Mouse (Mus musculus) gastrocnemius, postnatal 10 days (tissue): ENCODE measurements around the gene Smtnl2. TPM values are rescaled to one million over a fixed set of nuclear protein-coding genes. Genes with fewer than 3 reads are reported as not detected.
"Not testable (repeated sequence)": the region's sequence is repeated elsewhere in the genome, so short reads cannot be mapped to it uniquely, and the experiment has no call there.

Experiments
- DNase-seq: peaks from one replicate; pipeline ENCODE4 v3.0.0; 2021; ENCODE audit warnings: mixed read lengths
- microRNA-seq, 2 experiments: library from miRNA; unstranded; fragments of <30 nt; microRNA quantifications; one replicate each; pipeline ENCODE4 v1.2.0; 2021
- total RNA-seq, 2 experiments: library from RNA; stranded (reverse); gene quantifications; 2 replicates each; pipeline ENCODE4 v1.2.3; 2021

The Smtnl2 gene
- total RNA-seq, 2 experiments from 2014 or later: 145 to 153 TPM

DNA sequence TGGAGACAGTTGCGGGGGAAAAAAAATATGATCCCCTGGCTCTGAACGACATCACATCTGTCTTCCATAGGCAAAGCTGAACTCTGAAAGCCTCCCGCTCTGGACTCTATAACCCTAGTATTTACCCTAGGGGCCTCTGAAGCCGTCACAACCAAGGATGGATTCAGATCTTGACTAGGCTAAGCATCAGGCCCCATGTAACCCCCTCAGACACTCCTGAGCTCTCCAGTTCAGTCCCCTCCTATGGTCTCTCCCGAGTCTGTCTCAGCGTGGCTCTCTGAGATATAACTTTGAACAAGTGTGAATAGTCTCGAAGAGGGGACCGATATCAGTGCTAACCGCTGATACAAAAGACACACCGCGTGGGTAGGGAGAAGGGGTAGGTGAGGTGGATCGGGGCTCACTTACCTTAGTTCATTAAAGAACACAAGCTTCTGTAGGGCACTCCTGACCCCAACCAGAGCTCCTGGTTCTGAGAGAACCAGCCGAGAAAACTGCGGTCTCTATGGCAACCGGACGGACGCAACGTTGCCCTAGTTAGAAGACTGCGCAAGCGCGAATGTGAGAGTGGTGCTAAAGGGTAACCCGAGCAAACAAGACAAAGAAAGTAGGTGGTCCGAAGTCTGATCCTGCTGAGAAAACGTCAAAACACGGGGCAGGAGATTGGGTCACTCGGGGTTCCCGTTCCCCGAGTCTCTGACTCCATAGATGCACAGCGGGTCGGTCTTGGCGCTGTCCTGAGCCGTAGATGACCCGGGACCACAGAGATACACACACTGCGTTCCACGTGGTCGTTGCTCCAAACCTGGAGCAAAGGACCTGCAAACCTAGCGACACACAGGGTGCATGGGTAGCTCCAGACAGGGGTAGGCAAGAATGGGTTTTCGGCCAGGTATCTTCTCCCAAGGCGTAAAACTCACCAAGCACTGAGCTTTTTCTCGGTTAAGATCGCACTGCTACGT, 49.8 kb downstream of the Smtnl2 start:
- peak; percentile 60 for DNase-seq

DNA sequence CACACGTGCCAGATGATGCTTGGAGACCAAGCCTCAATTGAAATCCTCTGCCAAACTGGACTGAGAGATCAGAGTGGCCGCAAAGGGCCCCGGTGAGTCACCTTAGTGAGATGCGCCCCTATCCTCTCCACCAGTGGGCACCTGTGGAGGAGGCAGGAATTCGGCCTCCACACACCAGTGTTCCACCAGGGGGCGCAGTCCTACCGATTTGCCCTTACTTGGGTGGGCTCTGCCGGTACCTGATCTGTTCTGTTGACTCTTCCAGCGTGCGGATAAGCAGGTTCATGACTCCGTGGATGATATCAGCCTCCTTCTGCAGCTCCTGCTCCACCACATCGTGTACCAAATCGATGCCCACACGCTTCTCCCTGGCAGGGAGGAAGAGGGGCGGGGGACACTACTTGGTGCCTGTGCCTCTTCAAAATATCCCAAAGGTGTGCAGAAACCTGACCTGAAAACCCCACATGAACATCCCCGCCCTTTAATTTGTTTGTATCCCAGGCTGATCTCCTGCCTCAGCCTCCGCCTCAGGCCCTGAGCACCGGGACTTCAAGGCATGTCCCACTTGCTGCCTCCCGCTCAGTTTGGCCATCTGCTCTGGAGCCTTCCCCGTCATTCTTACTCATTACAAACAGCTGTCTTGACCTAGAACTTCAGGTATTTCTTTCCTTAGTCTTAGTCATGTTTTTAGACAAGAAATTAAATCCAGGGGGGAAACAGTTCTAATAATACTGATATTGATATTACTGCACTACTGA, 56.4 kb downstream of the Smtnl2 start:
- DNase-seq: peak; percentile 86

DNA sequence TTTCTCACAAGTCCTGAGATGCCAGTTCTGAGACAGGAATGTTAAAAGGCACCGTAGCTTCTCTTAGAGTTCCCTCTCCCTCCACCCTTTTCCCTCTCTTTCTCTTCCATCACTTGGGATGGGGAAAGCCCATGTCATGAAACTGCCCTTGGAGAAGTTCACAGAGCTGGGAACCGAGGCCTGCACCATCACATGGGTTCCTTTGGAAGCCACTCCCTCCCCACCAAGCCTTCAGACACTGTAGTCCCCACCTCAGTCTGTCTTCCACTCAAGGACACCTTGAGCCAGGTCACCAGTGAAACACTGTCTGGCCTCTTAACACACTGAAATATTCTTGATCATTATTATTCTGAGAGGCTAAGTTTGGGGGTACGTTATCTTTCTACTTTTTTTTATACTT, 58.3 kb downstream of the Smtnl2 start:
- no peak for DNase-seq

DNA sequence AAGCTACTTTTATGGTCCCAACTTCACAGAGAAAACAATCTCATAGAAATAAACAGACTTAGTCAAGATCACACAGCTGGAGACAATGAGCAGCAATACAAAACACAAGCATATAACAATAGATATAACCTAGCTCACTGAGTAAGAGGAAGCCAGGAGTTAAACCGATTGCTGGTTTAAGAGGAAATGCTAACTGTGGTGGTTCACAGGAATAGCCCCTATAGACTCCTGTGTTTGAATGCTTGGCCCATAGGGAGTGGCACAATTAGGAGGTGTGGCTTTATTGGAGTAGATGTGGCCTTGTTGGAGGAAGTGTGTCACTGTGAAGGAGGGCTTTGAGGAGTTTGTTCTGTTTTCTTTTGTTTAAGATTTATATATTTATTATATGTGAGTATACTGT, 59.2 kb downstream of the Smtnl2 start:
- no peak for DNase-seq

DNA sequence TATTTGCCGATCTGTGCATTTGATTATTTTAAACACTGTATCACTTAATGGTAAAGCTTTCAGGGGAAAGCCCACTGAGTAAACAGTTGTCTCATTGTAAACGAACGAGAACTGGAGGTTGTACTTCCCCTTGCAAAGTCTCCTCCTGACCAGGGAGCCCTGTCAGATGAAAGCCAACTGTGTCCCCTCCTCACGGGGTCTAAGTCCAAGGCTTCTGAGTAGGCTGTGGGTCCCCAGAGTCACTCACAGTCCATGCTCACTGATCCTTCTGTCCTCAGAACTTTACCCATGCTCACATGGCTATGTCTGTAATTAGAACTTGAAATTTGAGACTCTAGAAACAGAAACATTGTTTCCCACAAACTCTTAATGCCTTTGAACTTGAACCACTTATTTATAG, 61.9 kb downstream of the Smtnl2 start:
- no peak for DNase-seq

DNA sequence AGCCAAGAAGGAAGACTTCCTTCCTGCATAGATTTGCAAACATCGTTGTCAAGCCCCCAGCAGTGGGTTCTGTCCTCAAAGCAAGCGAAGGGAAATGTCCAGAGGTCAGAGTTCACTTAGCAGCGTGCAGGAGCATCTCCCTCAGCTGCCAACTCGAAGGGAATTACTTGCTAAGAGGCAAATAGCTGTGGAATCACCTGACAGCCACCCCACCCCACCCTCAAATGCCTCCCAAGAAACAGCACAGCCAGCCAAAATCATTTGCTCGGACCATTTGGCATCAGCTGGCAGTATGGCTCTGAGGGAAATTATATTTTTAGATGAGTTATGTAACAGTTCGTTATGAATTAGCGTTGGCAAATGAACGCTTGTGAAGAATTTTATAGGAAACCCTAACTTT, 62.5 kb downstream of the Smtnl2 start:
- no peak for DNase-seq

DNA sequence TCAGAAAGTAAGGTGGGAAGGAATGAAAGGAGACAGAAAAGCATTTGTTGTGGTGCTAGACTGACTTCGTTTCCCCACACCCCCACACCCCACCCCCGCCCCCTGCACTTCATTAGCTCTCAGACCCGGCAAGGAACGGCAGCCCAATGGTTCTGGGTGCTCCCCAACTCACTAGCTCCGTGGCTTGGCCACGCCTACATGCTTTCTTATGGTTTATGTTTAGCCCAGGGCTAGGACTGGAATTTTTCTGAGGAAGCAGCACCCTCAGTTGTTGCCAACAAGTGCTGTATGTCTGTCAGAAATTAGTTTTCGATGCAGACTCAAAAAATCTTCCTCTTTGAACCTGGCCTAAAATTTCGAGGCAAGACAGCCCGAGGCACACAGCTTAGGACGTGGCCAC, 63.0 kb downstream of the Smtnl2 start:
- no peak for DNase-seq

DNA sequence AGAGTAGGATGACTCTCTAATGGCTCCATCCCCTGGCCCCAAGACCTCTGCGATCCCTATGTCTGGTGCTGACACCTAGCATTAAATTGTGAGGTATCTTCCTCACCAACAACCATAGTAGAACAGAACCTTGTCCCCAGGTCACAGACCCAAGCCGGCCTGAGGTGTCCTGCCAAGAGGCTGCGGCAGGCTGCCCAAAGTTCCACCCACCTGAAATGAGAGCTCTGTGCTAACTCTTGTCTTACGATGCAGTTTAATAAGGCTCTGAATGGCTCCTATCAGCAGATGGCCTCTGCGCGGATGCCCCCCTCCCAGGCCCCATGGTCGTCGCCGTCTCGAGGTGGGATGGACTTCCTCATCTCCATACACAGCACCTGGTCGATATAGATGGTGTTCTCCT, 67.0 kb downstream of the Smtnl2 start:
- DNase-seq: no peak

DNA sequence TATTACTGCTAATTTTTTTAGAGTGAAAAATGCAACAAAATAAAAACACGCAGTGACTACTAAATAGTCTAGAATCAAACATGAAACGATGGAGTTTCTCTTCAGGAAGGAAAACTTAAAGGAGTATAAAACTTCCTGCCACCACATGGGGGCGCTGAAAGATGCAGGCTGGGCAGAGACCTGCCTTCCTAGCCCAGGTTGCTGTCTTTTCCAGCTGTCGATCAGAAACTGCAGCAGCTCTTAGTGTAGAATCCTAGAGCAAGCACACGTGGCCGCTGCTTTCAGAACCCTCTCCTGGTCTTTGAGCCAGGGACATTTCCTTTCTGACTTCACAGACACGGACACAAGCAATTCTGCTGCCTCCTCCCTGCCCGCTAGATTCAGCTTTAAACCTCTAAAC, 67.6 kb downstream of the Smtnl2 start:
- peak; percentile 76 for DNase-seq

DNA sequence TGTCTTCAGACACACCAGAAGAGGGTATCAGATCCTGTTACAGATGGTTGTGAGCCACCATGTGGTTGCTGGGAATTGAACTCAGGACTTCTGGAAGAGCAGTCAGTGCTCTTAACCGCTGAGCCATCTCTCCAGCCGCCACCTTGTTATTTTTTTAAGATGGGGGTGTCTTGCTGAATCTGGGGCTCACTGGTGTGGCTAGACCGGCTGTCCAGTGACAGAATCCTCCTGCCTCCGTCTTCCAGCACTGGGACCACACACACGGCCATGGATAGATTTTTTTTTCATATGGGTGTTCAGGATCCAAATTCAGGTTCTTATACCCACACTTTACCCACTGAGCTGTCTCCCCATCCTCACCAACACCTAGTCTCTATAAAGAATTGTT, 68.3 kb downstream of the Smtnl2 start:
- DNase-seq: not testable (repeated sequence)

DNA sequence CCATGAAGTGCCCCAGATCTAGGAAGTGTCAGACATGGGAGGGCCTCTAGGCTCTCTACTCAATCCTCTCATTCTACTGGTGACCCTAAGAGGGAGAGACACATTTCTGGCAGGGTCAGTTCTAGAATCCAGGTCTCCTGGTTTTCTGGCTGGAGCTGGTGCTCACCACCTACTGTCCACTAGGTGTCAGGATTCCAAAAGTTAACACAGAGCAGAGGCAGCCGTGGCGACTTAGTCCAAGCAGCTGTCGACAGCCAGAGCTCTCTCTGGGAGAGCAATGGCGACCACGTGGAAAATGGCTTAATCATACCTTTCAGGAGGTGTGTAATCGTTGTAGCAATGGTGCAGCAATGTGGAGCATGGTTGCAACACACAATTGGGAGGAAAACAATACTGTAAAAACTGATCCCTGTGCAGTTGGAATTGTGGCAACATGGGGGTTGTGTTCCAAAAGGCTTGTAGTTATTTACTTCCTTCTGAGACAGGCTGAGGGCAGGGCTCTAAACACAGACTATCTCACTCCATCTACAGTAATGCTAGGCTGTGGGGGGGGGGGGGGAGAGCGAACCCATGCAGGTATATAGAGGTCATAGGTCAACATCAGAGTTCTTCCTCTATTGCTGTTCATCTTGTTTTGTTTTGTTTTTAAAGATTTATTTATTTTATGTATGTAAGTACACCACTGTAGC, 68.8 kb downstream of the Smtnl2 start:
- DNase-seq: peak; percentile 53

DNA sequence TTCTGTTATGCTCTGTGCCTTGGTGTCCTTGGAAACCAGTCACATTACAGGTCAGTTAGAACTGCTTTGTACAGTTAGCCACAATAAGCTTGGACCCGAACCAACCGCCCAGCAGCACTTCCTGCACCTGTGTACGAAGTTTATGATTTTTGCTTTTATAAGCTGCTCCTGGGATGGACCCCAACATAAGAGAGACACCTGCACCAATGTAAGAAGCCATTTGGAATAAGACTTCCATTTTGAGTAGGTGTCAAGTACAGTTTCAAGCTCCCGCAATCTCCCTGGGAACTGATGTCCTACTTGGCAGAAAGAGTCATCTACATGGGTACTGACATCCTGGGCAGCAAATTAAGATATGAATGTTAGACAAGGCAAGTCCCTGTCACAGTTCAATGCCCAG, 71.8 kb downstream of the Smtnl2 start:
- DNase-seq: no peak

Small RNA genes lying within 50 kb of the gene (microRNA-seq; reads per million reads assigned to microRNA genes)
- 0 reads per million in 2 experiments for gene Mir6338

Other genes with a start within 250 kb of the Smtnl2 start
- under 1 TPM; 0.31 to 0.45 TPM for gene Gm43951, start 204.9 kb downstream of the Smtnl2 start, total RNA-seq
- 1 to 10 TPM; 2.0 to 5.6 TPM for gene 4933427D14Rik, start 204.3 kb downstream of the Smtnl2 start, total RNA-seq
- 10 to 100 TPM; 37.9 to 40.3 TPM for gene Txndc17, start 204.2 kb downstream of the Smtnl2 start, total RNA-seq
- gene Med31, start 196.1 kb downstream of the Smtnl2 start, total RNA-seq: 1 to 10 TPM; 8.2 to 9.2 TPM
- gene Slc13a5, start 144.5 kb downstream of the Smtnl2 start, total RNA-seq: 10 to 100 TPM in 1 of 2 experiments, under 1 TPM in 1; 0.33 to 10.5 TPM
- gene Xaf1, start 110.1 kb downstream of the Smtnl2 start, total RNA-seq: 1 to 10 TPM; 9.3 to 9.8 TPM
- gene Fbxo39, start 97.3 kb downstream of the Smtnl2 start, total RNA-seq: not detected
- 1 to 10 TPM; 1.2 to 1.4 TPM for gene Tekt1, start 49.3 kb downstream of the Smtnl2 start, total RNA-seq
- under 1 TPM in 1 of 2 experiments, not detected in 1; 0.28 TPM for gene Ggt6, start 23.8 kb upstream of the Smtnl2 start, total RNA-seq
- 10 to 100 TPM; 74.5 to 75.9 TPM for gene Mybbp1a, start 29.6 kb upstream of the Smtnl2 start, total RNA-seq
- gene Spns2, start 78.2 kb upstream of the Smtnl2 start, total RNA-seq: 10 to 100 TPM; 15.8 to 20.0 TPM
- under 1 TPM; 0.21 to 0.63 TPM for gene Spns3, start 138.8 kb upstream of the Smtnl2 start, total RNA-seq
- gene Ube2g1, start 195.6 kb upstream of the Smtnl2 start, total RNA-seq: 10 to 100 TPM; 47.7 to 48.6 TPM